Mouse (Mus musculus) kidney, adult 2 months (tissue): Measurements from ENCODE around the gene Taldo1.

Experiments used
- CTCF ChIP-seq: fragments of 200-500 bp; conservative IDR thresholded peaks from 2 replicates; pipeline ENCODE4 v1.5.1; 2011; ENCODE audit warnings: low read depth, mild to moderate bottlenecking, control low read depth, low read length, moderate library complexity, mixed read lengths; ENCODE audit not compliant: insufficient read depth, insufficient read length
- POLR2A ChIP-seq: fragments of 200-500 bp; IDR thresholded peaks from one replicate; pipeline ENCODE4 v1.6.1; 2011; ENCODE audit warnings: low read depth, low read length, control low read depth

DNA sequence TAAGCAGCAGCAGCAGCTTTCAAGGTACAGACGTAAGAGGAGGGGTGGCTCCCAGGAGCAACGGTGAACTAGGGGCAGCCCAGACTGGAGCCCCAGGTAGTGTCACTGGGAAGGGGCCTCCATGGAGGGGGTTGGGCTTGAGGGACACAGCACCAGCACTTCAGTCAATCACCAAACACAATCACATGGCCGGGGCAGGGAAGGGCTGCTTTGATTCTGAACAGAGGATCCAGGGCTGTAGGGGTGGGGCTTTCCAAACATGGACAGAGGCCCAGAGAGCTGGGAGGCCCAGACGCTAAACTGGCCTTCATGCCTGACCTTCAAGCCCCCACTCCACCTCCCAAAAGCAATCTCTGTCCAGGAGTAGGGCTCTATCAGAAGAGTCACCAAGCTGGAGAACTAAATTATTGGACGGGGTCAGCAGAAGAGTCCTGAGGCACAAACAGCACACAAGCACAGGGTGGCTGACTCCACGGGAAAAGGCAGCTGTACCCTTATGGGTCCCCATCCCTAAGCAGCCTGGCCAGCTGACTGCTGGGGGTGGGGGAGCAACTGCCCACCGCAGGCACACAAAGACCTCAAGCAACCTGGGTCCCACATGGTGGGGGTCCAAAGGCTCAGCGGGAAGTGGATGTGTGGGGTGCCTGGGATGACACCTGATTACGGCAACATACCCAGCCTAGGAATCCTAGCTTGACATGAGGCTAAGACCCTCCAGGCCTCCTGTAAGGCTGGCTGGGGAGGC, 38.0 kb downstream of the Taldo1 start:
- TF ChIP-seq CTCF: no peak
- no peak for TF ChIP-seq POLR2A
